Mouse (Mus musculus) brain, embryonic 14.5 days (tissue): Measurements from ENCODE around the gene Dxo.

Source experiments
- CTCF ChIP-seq: fragments of 200-500 bp; IDR thresholded peaks from 2 replicates; pipeline ENCODE4 v1.5.1; 2012; ENCODE audit warnings: inconsistent platforms, mild to moderate bottlenecking, moderate library complexity, borderline replicate concordance; ENCODE audit not compliant: insufficient read depth, insufficient read length; ENCODE audit errors: extremely low read depth
- POLR2A ChIP-seq: fragments of 200-500 bp; IDR thresholded peaks from 2 replicates; pipeline ENCODE4 v1.6.1; 2012; ENCODE audit warnings: mild to moderate bottlenecking, inconsistent platforms, borderline replicate concordance; ENCODE audit not compliant: poor library complexity, insufficient read depth, insufficient read length, severe bottlenecking; ENCODE audit errors: extremely low read depth

- TF ChIP-seq POLR2A (no peak), CTCF (no peak)
Observed at GRCm38 (mm10) chr17:34814818-34815370, 21.9 kb upstream of the Dxo start.
